Mouse (Mus musculus): ENCODE measurements at regions not wholly inside any gene's neighbourhood (a gene's known extent, or its start where the extent isn't known, plus 50 kb on each side); places are given as distances from the start of the nearest gene placed in this dataset.

DNA sequence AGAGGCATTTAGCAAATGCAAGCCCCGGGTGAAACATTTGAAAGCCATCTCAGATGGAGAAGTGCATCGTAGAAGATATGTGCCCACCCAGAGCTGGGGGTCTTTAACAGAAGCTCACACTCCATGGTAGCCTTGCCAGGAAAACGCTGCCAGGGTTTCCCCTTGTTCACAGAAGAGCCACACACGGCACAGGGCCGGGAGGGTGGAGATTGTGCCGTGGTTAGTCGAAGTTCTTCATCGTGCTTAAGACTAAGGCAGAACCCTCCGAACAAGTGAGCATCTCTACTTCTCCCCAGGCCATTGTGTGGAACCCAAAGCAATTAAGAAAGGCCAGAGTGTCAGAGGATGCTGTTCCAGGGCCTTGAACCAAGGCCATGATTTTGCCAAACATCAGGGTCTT, 61.3 kb upstream of the Ppara start:
- TF ChIP-seq CTCF (conservative IDR thresholded peaks at IDR 0.05; ENCODE audit: low read length) (no peak), POU5F1 (IDR thresholded peaks at IDR 0.05; ENCODE audit: borderline replicate concordance, low read length) (no peak), NANOG (IDR thresholded peaks at IDR 0.05; ENCODE audit: borderline replicate concordance, low read length) (no peak)

Measured in E14TG2a.4 (cell line).